Mouse (Mus musculus): ENCODE results near the gene Olfr522. TPM values are rescaled to one million over a fixed set of nuclear protein-coding genes. Genes with fewer than 3 reads are reported as not detected.

Olfr522 gene
- polyA plus RNA-seq, 2 experiments, result not detected

GRCm38 (mm10) chr7:140111943-140112342, 52.6 kb downstream of the Olfr522 start:
- Histone ChIP-seq H3K4me3 (replicated peaks; ENCODE audit: low read length) (no peak overlapping the region), H3K36me3 (ENCODE audit: control insufficient read depth, insufficient read depth, low read length) (peaks cover 54% of the 10 kb centered on the region), H3K27ac (replicated peaks; ENCODE audit: low read depth, low read length) (no peak overlapping the region), H3K9ac (ENCODE audit: low read depth, low read length, severe bottlenecking) (no peak overlapping the region), H3K4me1 (ENCODE audit: control insufficient read depth, insufficient read depth, low read length) (no peaks in the 10 kb centered on the region), H3K4me2 (replicated peaks; ENCODE audit: low read depth, low read length, severe bottlenecking) (no peak overlapping the region), H3K27me3 (ENCODE audit: control insufficient read depth, insufficient read depth, low read length) (no peaks in the 10 kb centered on the region), H3K9me3 (ENCODE audit: control insufficient read depth, low read length) (no peaks in the 10 kb centered on the region)
- ATAC-seq (ENCODE audit: low FRiP score, low read depth) (no peak), DNase-seq (ENCODE audit: low spot score) (no peak)
- WGBS, result 66% methylated on average over 3 of the region's 3 CpGs
- no peak for TF ChIP-seq POLR2A (IDR thresholded peaks at IDR 0.05; ENCODE audit: borderline replicate concordance, extremely low read depth, insufficient read depth, insufficient read length)

Other genes starting within 250 kb of the Olfr522 start
- 0.10 and 0.11 TPM in 2 replicates for gene Utf1, start 221.0 kb downstream of the Olfr522 start, polyA plus RNA-seq (2012; rRNA removed)
- gene Utf1, start 221.0 kb downstream of the Olfr522 start, polyA plus RNA-seq (2014; fragmentation: Nextera tagmentation; extraction: Ambion mirVana), result 0.15 TPM in 1 of 2 replicates, not detected in the other
- 0.08 and 0.40 TPM in 2 replicates for gene 6430531B16Rik, start 186.0 kb downstream of the Olfr522 start, polyA plus RNA-seq (2012; rRNA removed)
- 0.75 TPM in 1 of 2 replicates, not detected in the other for gene 6430531B16Rik, start 186.0 kb downstream of the Olfr522 start, polyA plus RNA-seq (2014; fragmentation: Nextera tagmentation; extraction: Ambion mirVana)
- 8.8 and 9.5 TPM in 2 replicates for gene Adam8, start 172.2 kb downstream of the Olfr522 start, polyA plus RNA-seq (2012; rRNA removed)
- 1.8 and 2.2 TPM in 2 replicates for gene Adam8, start 172.2 kb downstream of the Olfr522 start, polyA plus RNA-seq (2014; fragmentation: Nextera tagmentation; extraction: Ambion mirVana)
- gene Zfp511, start 128.4 kb downstream of the Olfr522 start, polyA plus RNA-seq (2012; rRNA removed), result 58.3 and 75.1 TPM in 2 replicates
- 37.2 and 41.1 TPM in 2 replicates for gene Zfp511, start 128.4 kb downstream of the Olfr522 start, polyA plus RNA-seq (2014; fragmentation: Nextera tagmentation; extraction: Ambion mirVana)
- 69.1 and 76.7 TPM in 2 replicates for gene Tubgcp2, start 128.1 kb downstream of the Olfr522 start, polyA plus RNA-seq (2012; rRNA removed)
- gene Tubgcp2, start 128.1 kb downstream of the Olfr522 start, polyA plus RNA-seq (2014; fragmentation: Nextera tagmentation; extraction: Ambion mirVana), result 58.8 and 66.2 TPM in 2 replicates
- gene Msx3, start 115.7 kb downstream of the Olfr522 start, polyA plus RNA-seq (2012; rRNA removed), result not detected in 2 replicates
- not detected in 2 replicates for gene Msx3, start 115.7 kb downstream of the Olfr522 start, polyA plus RNA-seq (2014; fragmentation: Nextera tagmentation; extraction: Ambion mirVana)
- gene Caly, start 82.2 kb downstream of the Olfr522 start, polyA plus RNA-seq (2012; rRNA removed), result 0.46 and 0.65 TPM in 2 replicates
- gene Caly, start 82.2 kb downstream of the Olfr522 start, polyA plus RNA-seq (2014; fragmentation: Nextera tagmentation; extraction: Ambion mirVana), result 0.69 and 0.77 TPM in 2 replicates
- 0.80 and 13.6 TPM in 2 replicates for gene Prap1, start 71.4 kb downstream of the Olfr522 start, polyA plus RNA-seq (2012; rRNA removed)
- 0.33 TPM in 1 of 2 replicates, not detected in the other for gene Prap1, start 71.4 kb downstream of the Olfr522 start, polyA plus RNA-seq (2014; fragmentation: Nextera tagmentation; extraction: Ambion mirVana)
- gene Fuom, start 62.3 kb downstream of the Olfr522 start, polyA plus RNA-seq (2012; rRNA removed), result 30.3 TPM in 2 replicates
- gene Fuom, start 62.3 kb downstream of the Olfr522 start, polyA plus RNA-seq (2014; fragmentation: Nextera tagmentation; extraction: Ambion mirVana), result 28.3 and 28.8 TPM in 2 replicates
- gene Paox, start 49.0 kb downstream of the Olfr522 start, polyA plus RNA-seq (2012; rRNA removed), result 12.6 and 13.5 TPM in 2 replicates
- gene Paox, start 49.0 kb downstream of the Olfr522 start, polyA plus RNA-seq (2014; fragmentation: Nextera tagmentation; extraction: Ambion mirVana), result 17.8 and 19.4 TPM in 2 replicates
- 78.1 and 127 TPM in 2 replicates for gene Echs1, start 48.3 kb downstream of the Olfr522 start, polyA plus RNA-seq (2012; rRNA removed)
- gene Echs1, start 48.3 kb downstream of the Olfr522 start, polyA plus RNA-seq (2014; fragmentation: Nextera tagmentation; extraction: Ambion mirVana), result 153 and 159 TPM in 2 replicates
- 26.5 and 28.8 TPM in 2 replicates for gene Mtg1, start 27.2 kb downstream of the Olfr522 start, polyA plus RNA-seq (2012; rRNA removed)
- gene Mtg1, start 27.2 kb downstream of the Olfr522 start, polyA plus RNA-seq (2014; fragmentation: Nextera tagmentation; extraction: Ambion mirVana), result 22.9 and 28.4 TPM in 2 replicates
- gene Sprn, start 9.9 kb downstream of the Olfr522 start, polyA plus RNA-seq (2012; rRNA removed), result 0.20 and 0.24 TPM in 2 replicates
- gene Sprn, start 9.9 kb downstream of the Olfr522 start, polyA plus RNA-seq (2014; fragmentation: Nextera tagmentation; extraction: Ambion mirVana), result 0.14 and 0.26 TPM in 2 replicates
- not detected in 2 replicates for gene Olfr523, start 8.5 kb upstream of the Olfr522 start, polyA plus RNA-seq (2012; rRNA removed)
- not detected in 2 replicates for gene Olfr523, start 8.5 kb upstream of the Olfr522 start, polyA plus RNA-seq (2014; fragmentation: Nextera tagmentation; extraction: Ambion mirVana)
- gene Olfr524, start 41.2 kb upstream of the Olfr522 start, polyA plus RNA-seq (2012; rRNA removed), result not detected in 2 replicates
- gene Olfr524, start 41.2 kb upstream of the Olfr522 start, polyA plus RNA-seq (2014; fragmentation: Nextera tagmentation; extraction: Ambion mirVana), result not detected in 2 replicates
- 0.04 and 0.05 TPM in 2 replicates for gene Cd163l1, start 53.5 kb upstream of the Olfr522 start, polyA plus RNA-seq (2012; rRNA removed)
- gene Cd163l1, start 53.5 kb upstream of the Olfr522 start, polyA plus RNA-seq (2014; fragmentation: Nextera tagmentation; extraction: Ambion mirVana), result 0.11 TPM in 2 replicates
- gene 5830411N06Rik, start 82.5 kb upstream of the Olfr522 start, polyA plus RNA-seq (2012; rRNA removed), result 0.01 and 0.03 TPM in 2 replicates
- gene 5830411N06Rik, start 82.5 kb upstream of the Olfr522 start, polyA plus RNA-seq (2014; fragmentation: Nextera tagmentation; extraction: Ambion mirVana), result not detected in 2 replicates
- gene Olfr525, start 156.1 kb upstream of the Olfr522 start, polyA plus RNA-seq (2012; rRNA removed), result not detected in 2 replicates
- not detected in 2 replicates for gene Olfr525, start 156.1 kb upstream of the Olfr522 start, polyA plus RNA-seq (2014; fragmentation: Nextera tagmentation; extraction: Ambion mirVana)
- gene Olfr527, start 169.3 kb upstream of the Olfr522 start, polyA plus RNA-seq (2012; rRNA removed), result not detected in 2 replicates
- gene Olfr527, start 169.3 kb upstream of the Olfr522 start, polyA plus RNA-seq (2014; fragmentation: Nextera tagmentation; extraction: Ambion mirVana), result not detected in 2 replicates
- gene Olfr60, start 196.9 kb upstream of the Olfr522 start, polyA plus RNA-seq (2012; rRNA removed), result not detected in 2 replicates
- not detected in 2 replicates for gene Olfr60, start 196.9 kb upstream of the Olfr522 start, polyA plus RNA-seq (2014; fragmentation: Nextera tagmentation; extraction: Ambion mirVana)
- gene Olfr530, start 211.6 kb upstream of the Olfr522 start, polyA plus RNA-seq (2012; rRNA removed), result not detected in 2 replicates
- gene Olfr530, start 211.6 kb upstream of the Olfr522 start, polyA plus RNA-seq (2014; fragmentation: Nextera tagmentation; extraction: Ambion mirVana), result not detected in 2 replicates
- gene Olfr531, start 238.2 kb upstream of the Olfr522 start, polyA plus RNA-seq (2012; rRNA removed), result not detected in 2 replicates
- not detected in 2 replicates for gene Olfr531, start 238.2 kb upstream of the Olfr522 start, polyA plus RNA-seq (2014; fragmentation: Nextera tagmentation; extraction: Ambion mirVana)